ENCODE assay signal across 7 mouse cellular contexts in the genomic region with DNA sequence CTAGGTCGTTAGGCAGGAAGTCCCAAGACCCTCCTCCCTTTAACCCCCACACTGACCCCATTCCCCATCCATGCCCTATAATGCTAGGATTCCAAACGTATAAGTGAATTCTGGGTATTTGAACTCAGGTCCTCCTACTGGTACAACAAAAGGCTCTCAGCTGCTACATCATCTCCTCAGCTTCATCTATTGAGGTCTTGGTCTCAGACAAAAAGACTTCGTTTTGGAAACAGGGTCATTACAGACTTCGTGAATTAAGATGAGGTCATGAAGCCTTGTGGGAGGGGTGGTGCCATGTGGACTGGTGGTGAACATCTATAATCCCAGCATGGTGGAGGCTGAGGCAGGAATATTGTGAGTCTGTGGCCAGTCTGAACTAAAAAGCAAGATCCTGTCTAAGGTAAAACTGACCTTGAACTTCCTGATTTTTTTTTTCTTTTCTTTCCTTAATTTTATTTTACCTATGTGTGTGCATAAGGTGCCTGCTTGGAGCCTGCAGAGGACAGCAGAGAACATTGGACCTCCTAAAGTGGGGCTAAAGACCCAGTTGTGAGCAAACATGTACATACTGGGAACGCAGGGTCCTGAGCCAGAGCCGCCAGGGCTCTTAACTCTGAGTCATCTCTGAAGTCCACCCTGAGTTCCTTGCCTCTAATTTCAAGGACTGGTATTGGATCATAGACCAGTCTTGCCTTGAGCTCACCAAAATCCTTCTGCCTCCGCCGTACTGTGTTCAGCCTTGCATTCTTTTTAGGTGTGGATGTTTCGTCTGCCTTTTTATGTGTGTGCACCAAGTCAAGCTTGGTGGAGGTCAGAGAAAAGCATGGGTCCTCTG. TPM values are rescaled to one million over a fixed set of nuclear protein-coding genes. Genes with fewer than 3 reads are reported as not detected.
DNase-seq lines count a peak whose midpoint lies in the region; ATAC-seq and TF ChIP-seq lines count a peak whose summit lies in the region.

No protein-coding gene starts in this region.

- peak; percentile 47 for DNase-seq in lung, postnatal 0 days (ENCODE audit: low spot score)
- DNase-seq in lung, postnatal 14 days = no peak
- peak; percentile 5 for DNase-seq in fibroblast of lung, adult 2 months (ENCODE audit: low read depth)
- no peak for DNase-seq in limb, embryonic 11.5 days (ENCODE audit: low spot score)
- DNase-seq in left cerebral cortex, postnatal 36 days (ENCODE audit: low spot score in 2 of 2) = no peak
- DNase-seq in layer of hippocampus, adult 11-12 months (ENCODE audit: low spot score) = no peak

- no peak for TF ChIP-seq EP300 in lung, postnatal 0 days (IDR thresholded peaks at IDR 0.05)

- peak overlapping the region; percentile 98 for H3K4me2 ChIP-seq in lung, postnatal 0 days (replicated peaks; ENCODE audit: low read depth, low read length)
- H3K4me2 ChIP-seq in limb, embryonic 11.5 days (ENCODE audit: low read depth, severe bottlenecking) = peak overlapping the region; percentile 39

- 0 out of 2 replicates have a peak, but pooled peaks cover 2% of the 10 kb centered on the region for H3K36me3 ChIP-seq in lung, postnatal 0 days (ENCODE audit: insufficient read depth, low read length)
- H3K36me3 ChIP-seq in limb, embryonic 11.5 days (ENCODE audit: control insufficient read depth, insufficient read depth, low read length) = peaks cover 17% of the 10 kb centered on the region

- no peak overlapping the region for H3K4me3 ChIP-seq in lung, postnatal 0 days (ENCODE audit: low read depth, low read length)
- H3K4me3 ChIP-seq in limb, embryonic 11.5 days (ENCODE audit: low read depth, low read length) = peak overlapping the region; percentile 88
- H3K4me3 ChIP-seq in olfactory bulb, adult 2 months (ENCODE audit: insufficient read depth, low read depth, low read length) = no peak overlapping the region

- intact Hi-C loops in left cerebral cortex, postnatal 36 days (cut with DNase I) = loop anchor here (5.0 kb wide), 1 partner anchor 192 kb away; a partner anchor contains a TSS

- 0 out of 2 replicates have a peak, but pooled peaks have one; percentile 3 for TF ChIP-seq POLR2A in olfactory bulb, adult 2 months (IDR thresholded peaks at IDR 0.05; ENCODE audit: insufficient read depth, low read depth, low read length)

- H3K9ac ChIP-seq in lung, postnatal 0 days (replicated peaks; ENCODE audit: low read depth) = no peak overlapping the region
- peak overlapping the region; percentile 40 for H3K9ac ChIP-seq in limb, embryonic 11.5 days (ENCODE audit: low read length)

- H3K9me3 ChIP-seq in lung, postnatal 0 days (ENCODE audit: low read length) = no peaks in the 10 kb centered on the region
- H3K9me3 ChIP-seq in limb, embryonic 11.5 days (ENCODE audit: control insufficient read depth, low read length) = no peaks in the 10 kb centered on the region

- H3K27ac ChIP-seq in lung, postnatal 0 days (ENCODE audit: low read length) = peak overlapping the region; percentile 80
- peak overlapping the region; percentile 61; the same call in 1 of the 2 replicates for H3K27ac ChIP-seq in limb, embryonic 11.5 days (replicated peaks; ENCODE audit: low read depth, low read length)
- H3K27ac ChIP-seq in olfactory bulb, adult 2 months (ENCODE audit: insufficient read depth, low read depth, low read length) = peak overlapping the region; percentile 49; the same call in 1 of the 2 replicates

- H3K27me3 ChIP-seq in lung, postnatal 0 days (replicated peaks; ENCODE audit: insufficient read depth, low read length) = no peaks in the 10 kb centered on the region
- no peaks in the 10 kb centered on the region for H3K27me3 ChIP-seq in limb, embryonic 11.5 days (ENCODE audit: control insufficient read depth, insufficient read depth, low read length)

- peak; percentile 4; the same call in 1 of the 2 replicates for ATAC-seq in lung, postnatal 0 days
- peak; percentile 14; the same call in 1 of the 2 replicates for ATAC-seq in limb, embryonic 11.5 days (ENCODE audit: insufficient number of reproducible peaks, low FRiP score, low TSS enrichment, low read depth)

- H3K4me1 ChIP-seq in lung, postnatal 0 days (ENCODE audit: insufficient read depth, low read depth, low read length) = peaks cover 17% of the 10 kb centered on the region
- H3K4me1 ChIP-seq in limb, embryonic 11.5 days (ENCODE audit: control insufficient read depth, insufficient read depth, low read length) = peaks cover 20% of the 10 kb centered on the region
- peaks cover 24% of the 10 kb centered on the region for H3K4me1 ChIP-seq in olfactory bulb, adult 2 months (ENCODE audit: control insufficient read depth, insufficient read depth, low read length)

- TF ChIP-seq CTCF in lung, postnatal 0 days (IDR thresholded peaks at IDR 0.05) = no peak
- TF ChIP-seq CTCF in olfactory bulb, adult 2 months (IDR thresholded peaks at IDR 0.05; ENCODE audit: insufficient read depth, low read depth, low read length) = no peak

- WGBS in lung, postnatal 0 days = 56% methylated on average over 9 of the region's 9 CpGs
- WGBS in limb, embryonic 11.5 days = 70% methylated on average over 9 of the region's 9 CpGs
- 58% methylated on average over 9 of the region's 9 CpGs for WGBS in olfactory bulb, adult 2 months

RNA-seq across cellular contexts. Expression of a gene that starts 0.8 kb away (rescaled TPM):
- polyA plus RNA-seq in lung, postnatal 0 days (2015; fragmentation: Nextera tagmentation; extraction: Ambion mirVana) = 42.1 and 42.7 TPM in 2 replicates
- polyA plus RNA-seq in limb, embryonic 11.5 days (2014; fragmentation: Nextera tagmentation; extraction: Ambion mirVana) = 65.3 and 66.7 TPM in 2 replicates
- polyA plus RNA-seq in olfactory bulb, adult 2 months (2012; ENCODE audit: insufficient read depth, insufficient read length, low replicate concordance, missing spikeins) = not detected in 2 replicates
- 10 to 100 TPM; 67.5 to 73.7 TPM for total RNA-seq in left cerebral cortex, postnatal 36 days (2021)

RNA-seq across cellular contexts. Expression of a gene that starts 7.0 kb away (rescaled TPM):
- polyA plus RNA-seq in lung, postnatal 0 days (2015; fragmentation: Nextera tagmentation; extraction: Ambion mirVana) = 22.5 and 25.0 TPM in 2 replicates
- polyA plus RNA-seq in limb, embryonic 11.5 days (2014; fragmentation: Nextera tagmentation; extraction: Ambion mirVana) = 6.8 and 7.3 TPM in 2 replicates
- polyA plus RNA-seq in olfactory bulb, adult 2 months (2012; ENCODE audit: insufficient read depth, insufficient read length, low replicate concordance, missing spikeins) = 158 TPM in 1 of 2 replicates, not detected in the other
- total RNA-seq in left cerebral cortex, postnatal 36 days (2021) = 100 to 1,000 TPM in 1 of 2 experiments, 10 to 100 TPM in 1; 93.5 to 107 TPM

RNA-seq across cellular contexts. Expression of a gene that starts 27.7 kb away (rescaled TPM):
- 2.8 and 3.2 TPM in 2 replicates for polyA plus RNA-seq in lung, postnatal 0 days (2015; fragmentation: Nextera tagmentation; extraction: Ambion mirVana)
- polyA plus RNA-seq in limb, embryonic 11.5 days (2014; fragmentation: Nextera tagmentation; extraction: Ambion mirVana) = 0.54 and 0.69 TPM in 2 replicates
- polyA plus RNA-seq in olfactory bulb, adult 2 months (2012; ENCODE audit: insufficient read depth, insufficient read length, low replicate concordance, missing spikeins) = not detected in 2 replicates
- 1 to 10 TPM; 3.3 to 3.4 TPM for total RNA-seq in left cerebral cortex, postnatal 36 days (2021)

RNA-seq across cellular contexts. Expression of a gene that starts 29.5 kb away (rescaled TPM):
- 48.1 and 49.5 TPM in 2 replicates for polyA plus RNA-seq in lung, postnatal 0 days (2015; fragmentation: Nextera tagmentation; extraction: Ambion mirVana)
- polyA plus RNA-seq in limb, embryonic 11.5 days (2014; fragmentation: Nextera tagmentation; extraction: Ambion mirVana) = 209 and 228 TPM in 2 replicates
- polyA plus RNA-seq in olfactory bulb, adult 2 months (2012; ENCODE audit: insufficient read depth, insufficient read length, low replicate concordance, missing spikeins) = 340 TPM in 1 of 2 replicates, not detected in the other
- total RNA-seq in left cerebral cortex, postnatal 36 days (2021) = 100 to 1,000 TPM; 158 to 227 TPM

RNA-seq across cellular contexts. Expression of a gene that starts 50.2 kb away (rescaled TPM):
- 20.5 and 32.1 TPM in 2 replicates for polyA plus RNA-seq in lung, postnatal 0 days (2015; fragmentation: Nextera tagmentation; extraction: Ambion mirVana)
- 1.8 and 2.0 TPM in 2 replicates for polyA plus RNA-seq in limb, embryonic 11.5 days (2014; fragmentation: Nextera tagmentation; extraction: Ambion mirVana)
- polyA plus RNA-seq in olfactory bulb, adult 2 months (2012; ENCODE audit: insufficient read depth, insufficient read length, low replicate concordance, missing spikeins) = not detected in 2 replicates
- 10 to 100 TPM; 29.2 to 33.3 TPM for total RNA-seq in left cerebral cortex, postnatal 36 days (2021)

Comparison
In these comparisons a context has a peak if more than half of its experiments do, and no peak if none do; other contexts are left out.
1. DNase-seq: peak in lung, postnatal 0 days (single experiment) and fibroblast of lung, adult 2 months (single experiment); none in lung, postnatal 14 days (single experiment), limb, embryonic 11.5 days (single experiment), left cerebral cortex, postnatal 36 days (0 of 2) and layer of hippocampus, adult 11-12 months (single experiment).
2. Peak in every context shown above with its lines, with median percentiles within 50 percentile points of each other: H3K27ac ChIP-seq.